Mouse (Mus musculus) activated CD4-positive, CD25-positive, alpha-beta regulatory T cell, adult 4 months (primary cell): ENCODE results near the gene Eif5a2. TPM values are rescaled to one million over a fixed set of nuclear protein-coding genes. Genes with fewer than 3 reads are reported as not detected.
"Not testable (repeated sequence)": the region's sequence is repeated elsewhere in the genome, so short reads cannot be mapped to it uniquely, and the experiment has no call there.

Experiments
- ATAC-seq: one replicate; pipeline ENCODE4 v1.8.0; 2017
- polyA plus RNA-seq, 2 experiments: library from polyadenylated mRNA; unstranded; fragments of 100-300 nt; shearing (Covaris generic); gene quantifications; one replicate each; pipeline ENCODE4 v1.2.1; 2017

Gene Eif5a2
- polyA plus RNA-seq: 1 to 10 TPM; 4.3 to 5.7 TPM

DNA sequence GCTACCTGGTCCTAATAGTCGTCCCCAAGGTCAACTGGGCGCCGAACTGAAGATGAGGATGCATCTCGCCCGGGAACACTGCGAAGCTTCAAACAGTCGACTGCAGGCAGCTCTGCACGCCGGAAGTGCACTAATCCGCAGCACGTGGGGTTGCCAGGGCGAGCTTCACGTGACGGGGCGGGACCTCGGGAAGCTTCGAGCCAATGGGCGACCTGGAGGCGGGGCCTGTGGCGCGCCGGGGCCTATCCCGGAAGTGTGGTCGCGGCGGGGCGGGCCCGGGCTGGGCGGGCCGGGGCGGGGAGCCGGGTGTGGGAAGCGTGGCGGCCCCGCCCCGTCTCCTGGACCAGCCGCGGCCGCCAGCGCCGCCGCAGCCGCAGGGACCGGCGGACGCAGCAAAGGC lies at the start of gene Eif5a2:
Gene Eif5a2, plus strand, starts transcription at position 283 of the 400 bp plus-strand sequence.
- ATAC-seq: peak; percentile 98

DNA sequence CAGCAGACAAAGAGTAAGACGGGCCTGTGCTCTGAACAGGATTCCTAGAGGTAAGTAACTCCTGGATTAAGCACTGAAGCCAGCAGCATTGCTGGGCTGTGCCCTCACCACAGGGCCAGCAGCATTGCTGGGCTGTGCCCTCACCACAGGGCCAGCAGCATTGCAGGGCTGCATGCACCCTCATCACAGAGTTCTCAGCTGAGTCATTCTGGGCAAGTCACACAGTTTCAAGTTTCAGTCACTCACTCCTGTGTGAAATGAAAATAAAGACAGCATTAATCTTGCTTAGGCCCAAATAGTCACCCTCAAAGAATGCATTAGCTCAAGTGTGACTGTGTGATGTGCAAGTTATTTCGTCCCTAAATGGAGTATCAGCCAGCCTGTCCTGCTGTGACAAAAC lies 46.4 kb upstream of the Eif5a2 start:
- ATAC-seq: no peak

DNA sequence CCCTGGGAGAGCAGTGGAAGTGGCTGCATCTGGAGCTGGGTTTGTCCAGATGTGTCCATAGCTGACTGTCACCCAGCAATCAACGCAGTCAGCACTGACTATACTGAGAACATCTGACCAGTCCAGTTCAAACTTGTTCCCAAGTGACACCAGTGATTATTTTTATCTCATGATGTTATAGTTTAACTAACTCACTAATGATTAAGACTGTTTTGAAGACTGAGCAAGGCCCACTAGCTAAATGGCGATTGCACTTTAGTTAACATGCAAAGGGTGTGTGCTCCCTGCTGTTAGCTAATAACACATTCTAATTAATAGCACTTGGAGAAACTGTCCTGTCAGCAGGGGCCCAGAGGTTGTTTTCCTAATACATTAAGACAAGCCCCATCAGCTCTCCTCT lies 44.1 kb upstream of the Eif5a2 start:
- no peak for ATAC-seq

DNA sequence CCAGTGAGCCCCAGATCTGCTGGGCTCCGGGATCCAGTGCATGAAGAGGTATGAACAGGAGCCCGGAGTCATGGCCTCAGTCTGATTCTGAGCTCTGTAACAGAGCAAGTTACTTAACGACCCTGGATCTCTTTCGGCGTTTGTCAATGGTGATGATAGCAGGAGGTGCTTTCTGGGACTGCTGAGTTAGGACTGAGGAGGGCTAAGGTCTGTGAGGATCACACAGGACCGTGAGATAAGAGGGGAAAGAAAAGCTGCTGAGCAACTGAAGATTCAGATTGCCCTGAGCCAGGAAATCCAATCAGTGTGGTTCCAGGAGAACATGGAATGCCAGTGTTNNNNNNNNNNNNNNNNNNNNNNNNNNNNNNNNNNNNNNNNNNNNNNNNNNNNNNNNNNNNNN lies 40.7 kb upstream of the Eif5a2 start:
- no peak for ATAC-seq

DNA sequence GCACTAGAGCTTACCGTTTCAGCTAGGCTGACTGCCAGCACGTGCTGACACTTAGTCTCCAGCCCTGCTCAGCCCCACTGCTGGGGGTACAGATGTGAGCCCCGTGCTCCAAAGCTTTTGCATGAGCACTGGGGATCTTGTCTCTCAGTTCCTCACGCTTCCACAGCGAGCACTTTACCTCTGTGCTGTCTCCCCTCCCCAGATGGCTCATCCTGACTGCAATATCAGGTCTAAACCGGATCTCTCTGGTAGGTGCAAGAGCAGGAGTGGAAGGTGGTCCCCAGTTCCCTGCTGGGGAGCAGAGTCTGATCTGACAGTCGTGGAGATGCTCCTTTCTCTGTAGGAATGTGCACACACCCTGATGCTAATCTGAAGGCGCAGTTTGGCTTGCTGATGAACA lies 37.8 kb upstream of the Eif5a2 start:
- ATAC-seq: no peak

DNA sequence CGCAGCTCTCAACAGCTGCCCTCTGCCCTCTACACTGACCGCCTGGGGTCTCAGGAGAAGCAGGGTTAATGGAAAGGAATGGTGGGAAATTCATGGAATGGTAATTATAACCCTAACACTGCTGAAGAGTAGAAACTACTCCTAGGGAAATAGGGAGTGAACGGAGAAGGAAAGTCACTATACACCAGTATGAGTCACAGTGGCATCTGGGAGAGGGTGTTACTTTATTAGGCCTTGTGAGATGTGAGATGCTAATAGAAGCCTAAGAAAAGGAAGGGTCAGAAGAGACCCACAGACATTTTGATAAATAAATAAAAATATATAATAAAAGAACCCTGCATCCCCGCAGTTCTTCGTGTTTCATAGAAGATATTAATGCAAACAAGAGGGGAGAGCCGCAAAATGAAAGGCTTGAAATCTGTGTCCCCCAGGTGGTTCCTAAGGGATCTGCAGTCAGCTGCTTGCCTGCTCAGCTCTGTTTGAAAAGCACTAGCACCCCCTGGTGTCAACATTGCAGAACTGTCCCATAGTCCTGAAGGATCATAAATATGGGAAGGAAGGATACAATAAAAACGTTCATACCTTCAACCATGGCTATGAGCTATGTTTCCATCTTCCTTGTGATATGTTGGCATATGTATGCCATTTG lies 35.1 kb upstream of the Eif5a2 start:
- ATAC-seq: peak; percentile 90

DNA sequence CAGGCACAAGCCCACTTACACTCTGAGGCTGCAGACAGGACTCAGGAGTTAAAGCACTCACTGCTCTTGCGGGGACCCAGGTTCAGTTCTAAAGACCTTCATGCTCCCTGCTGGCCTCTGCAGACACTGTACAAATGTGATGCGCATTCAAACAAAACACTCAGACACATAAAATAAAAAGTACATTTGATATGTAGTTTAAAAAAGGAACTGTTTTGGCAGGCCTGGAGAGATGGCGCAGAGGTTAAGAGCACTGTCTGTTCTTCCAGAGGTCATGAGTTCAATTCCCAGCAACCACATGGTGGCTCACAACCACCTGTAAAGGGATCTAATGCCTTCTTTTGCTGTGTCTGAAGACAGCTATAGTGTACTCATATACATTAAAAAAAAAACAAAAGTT lies 32.9 kb upstream of the Eif5a2 start:
- no peak for ATAC-seq

DNA sequence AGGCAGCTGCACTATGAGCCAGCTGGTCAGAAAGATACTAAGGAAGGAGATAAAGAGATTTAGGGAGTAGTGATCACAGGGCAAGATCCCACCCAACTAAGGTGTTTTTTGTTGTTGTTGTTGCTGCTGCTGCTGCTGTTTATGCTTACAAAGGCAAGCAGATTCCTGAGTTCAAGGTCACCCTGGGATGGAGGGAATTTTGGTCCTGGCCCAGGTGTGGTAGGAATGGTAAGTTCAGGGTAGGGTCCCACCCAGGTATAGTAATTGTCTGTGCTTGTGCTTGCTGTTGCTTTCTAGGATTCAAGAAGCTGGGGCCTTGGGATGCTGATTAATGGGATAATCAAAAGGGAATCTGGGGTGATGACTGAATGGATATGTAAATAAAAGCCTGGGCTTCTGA lies 32.1 kb upstream of the Eif5a2 start:
- ATAC-seq: no peak

DNA sequence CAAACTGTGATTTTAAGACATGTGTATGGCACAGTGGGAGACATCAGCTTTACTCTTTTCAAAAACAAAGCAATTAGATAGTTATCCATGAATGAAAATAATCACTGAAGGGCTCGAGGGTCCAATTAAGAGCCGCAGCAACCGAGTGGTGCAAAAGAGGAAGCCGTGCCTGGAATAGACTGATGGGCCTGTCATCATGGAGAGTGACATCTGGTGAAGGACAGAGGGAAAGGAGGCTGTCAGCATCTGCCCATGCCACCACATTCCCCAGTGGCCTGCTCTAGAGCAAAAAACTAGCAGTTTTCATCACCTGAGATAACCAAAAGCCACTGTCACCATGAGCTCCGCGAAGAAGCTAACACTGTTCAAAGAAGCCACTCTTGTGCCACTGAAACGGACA lies 25.6 kb upstream of the Eif5a2 start:
- ATAC-seq: no peak

DNA sequence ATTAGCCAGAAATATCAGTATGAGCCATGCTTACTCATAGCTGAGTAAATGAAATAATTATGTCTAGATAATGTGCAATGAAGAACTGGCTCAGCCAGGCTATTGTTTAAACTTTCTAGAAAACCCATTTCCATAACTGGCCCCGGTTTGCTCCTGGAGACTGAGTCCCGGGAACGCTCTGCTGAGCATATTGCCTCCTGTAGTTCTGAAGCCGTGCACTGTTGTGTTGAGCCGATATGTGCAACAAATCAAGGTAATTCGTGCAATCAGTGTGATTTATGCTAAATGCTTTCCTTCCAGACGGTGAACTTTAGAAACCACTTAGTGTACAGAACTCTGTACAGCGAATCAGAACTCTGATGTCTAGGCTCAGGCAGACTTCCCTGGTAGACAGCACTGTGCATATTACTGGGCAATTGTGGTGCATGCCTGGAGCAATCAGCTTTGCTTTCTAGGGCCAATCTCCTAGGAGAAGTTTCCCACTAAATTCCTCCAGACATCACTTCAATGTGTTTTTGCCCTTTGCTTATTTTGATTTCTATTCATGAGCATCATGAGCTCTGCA lies 19.8 kb upstream of the Eif5a2 start:
- no peak for ATAC-seq

DNA sequence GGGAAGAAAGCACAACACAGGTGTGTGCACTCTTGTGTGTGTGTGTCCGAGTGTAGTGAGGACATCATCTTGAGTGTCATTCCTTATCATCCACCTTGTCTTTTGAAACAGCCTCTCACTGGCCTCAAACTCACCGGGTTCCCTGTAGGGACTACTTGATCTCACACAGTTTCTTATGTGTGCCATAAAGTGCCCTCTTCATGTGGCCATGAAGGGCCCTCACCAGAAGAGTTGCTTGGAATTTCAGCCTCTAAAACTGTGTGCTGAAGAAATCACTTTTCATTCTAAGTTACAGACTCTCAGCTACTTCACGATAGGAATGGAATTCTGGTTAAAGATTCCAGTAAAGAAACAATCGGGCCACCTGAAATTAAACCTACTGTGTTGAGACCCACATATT lies 14.1 kb upstream of the Eif5a2 start:
- ATAC-seq: no peak

DNA sequence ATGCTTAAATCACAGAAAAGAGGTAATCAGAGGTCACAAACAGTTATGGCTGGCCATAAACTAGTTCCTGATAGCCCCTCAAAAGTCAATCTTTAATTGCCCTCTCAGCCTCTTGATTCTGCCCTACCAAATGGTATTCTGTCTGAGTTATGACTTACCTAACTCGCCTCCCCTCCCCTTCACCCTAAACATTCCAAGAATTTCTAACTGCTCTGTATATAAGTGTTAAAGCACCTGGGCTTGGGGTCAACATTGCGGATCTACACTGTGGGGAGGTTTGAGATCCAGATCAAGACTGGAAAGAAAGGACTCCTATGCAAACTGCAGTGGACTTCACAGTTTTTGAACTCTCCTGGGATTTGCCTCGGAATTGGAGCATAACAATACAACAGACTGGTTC lies 12.9 kb upstream of the Eif5a2 start:
- no peak for ATAC-seq

DNA sequence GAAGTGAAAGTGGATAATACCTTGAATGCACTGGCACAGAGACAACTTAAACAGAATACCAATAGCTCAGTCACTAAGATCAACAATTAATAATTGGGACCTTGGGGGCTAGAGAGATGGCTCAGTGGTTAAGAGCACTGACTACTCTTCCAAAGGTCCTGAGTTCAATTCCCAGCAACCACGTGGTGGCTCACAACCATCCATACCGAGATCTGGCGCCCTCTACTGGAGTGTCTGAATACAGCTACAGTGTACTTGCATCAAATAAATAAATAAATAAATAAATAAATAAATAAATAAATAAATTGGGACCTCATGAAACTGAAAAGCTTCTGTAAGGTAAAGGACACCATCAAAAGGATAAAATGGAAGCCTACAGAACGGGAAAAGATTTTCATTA lies 8.2 kb upstream of the Eif5a2 start:
- not testable (repeated sequence) for ATAC-seq

DNA sequence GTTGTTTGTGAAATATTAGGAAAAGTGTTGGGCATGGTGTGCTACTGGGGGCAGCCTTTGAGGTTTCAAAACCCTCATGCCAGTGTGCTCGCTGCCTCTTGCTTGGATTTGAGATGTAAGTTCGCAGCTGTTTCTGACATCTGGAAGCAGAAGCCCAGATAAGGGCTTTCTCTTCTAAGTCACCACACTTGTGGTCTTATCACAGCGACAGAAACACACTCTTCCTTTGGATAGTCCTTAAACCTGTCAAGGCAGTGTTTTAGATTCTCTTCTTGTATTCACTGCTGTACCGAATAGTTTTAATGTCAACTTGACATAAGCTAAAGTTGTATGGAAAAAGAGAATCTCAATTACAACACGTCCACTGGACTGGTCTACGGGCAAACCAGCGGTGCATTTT lies 5.7 kb upstream of the Eif5a2 start:
- ATAC-seq: no peak

DNA sequence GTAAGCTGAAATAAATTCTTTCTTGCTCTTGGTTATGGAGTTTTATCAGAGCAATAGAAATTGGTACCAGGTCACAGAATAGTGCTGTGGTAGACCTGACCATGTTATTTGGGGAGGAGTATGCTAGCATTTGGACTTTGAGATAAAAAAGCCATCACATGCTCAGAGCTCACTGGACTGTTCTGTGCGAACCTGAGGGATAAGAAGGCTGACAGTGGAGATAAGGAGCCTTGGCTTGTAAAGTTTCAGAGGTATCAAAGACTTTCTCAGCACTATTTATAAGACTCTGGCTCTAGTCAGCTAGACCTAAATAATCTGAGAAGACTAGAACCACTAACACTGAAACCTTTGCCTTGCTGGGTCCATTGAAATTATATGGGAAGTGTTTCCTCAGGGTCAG lies 5.1 kb upstream of the Eif5a2 start:
- ATAC-seq: no peak

DNA sequence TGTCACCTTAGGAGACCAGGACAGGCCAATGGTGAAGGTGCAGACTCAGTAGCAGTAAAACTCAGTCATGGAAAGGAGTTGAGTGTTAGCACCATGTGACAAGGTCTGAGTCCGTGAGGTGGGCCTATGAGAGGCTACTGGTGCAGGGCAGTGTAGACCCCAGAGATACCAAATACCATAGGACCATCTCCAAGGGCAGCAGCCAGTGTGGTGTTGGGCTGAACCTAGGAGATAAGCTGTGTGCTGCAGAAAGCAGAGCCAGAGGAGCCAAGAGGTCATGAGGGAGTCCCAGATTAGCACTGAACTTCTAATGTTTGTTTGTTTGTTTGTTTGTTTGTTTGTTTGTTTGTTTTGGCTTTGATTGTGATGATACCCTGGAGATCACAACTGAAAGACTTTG lies 4.6 kb upstream of the Eif5a2 start:
- no peak for ATAC-seq

DNA sequence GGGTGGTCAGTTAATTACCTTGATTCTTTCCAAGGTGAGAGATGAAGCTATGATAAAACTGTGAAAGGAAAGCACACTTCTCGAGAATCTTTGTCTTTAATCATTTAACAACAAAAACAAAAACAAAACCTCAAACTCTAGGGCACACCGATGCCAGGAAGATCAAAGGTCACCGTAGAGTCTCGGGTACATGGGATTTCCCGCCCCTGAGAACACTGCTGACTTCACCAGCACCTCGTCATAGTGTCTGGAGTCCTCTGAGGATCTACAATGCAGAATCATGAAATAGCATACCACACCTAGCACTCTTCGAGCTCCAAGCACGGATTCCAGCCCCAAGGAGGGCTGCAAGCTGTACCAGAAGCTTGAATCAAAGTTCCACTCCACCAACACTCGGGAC lies 565 bp upstream of the Eif5a2 start:
- ATAC-seq: peak; percentile 10

DNA sequence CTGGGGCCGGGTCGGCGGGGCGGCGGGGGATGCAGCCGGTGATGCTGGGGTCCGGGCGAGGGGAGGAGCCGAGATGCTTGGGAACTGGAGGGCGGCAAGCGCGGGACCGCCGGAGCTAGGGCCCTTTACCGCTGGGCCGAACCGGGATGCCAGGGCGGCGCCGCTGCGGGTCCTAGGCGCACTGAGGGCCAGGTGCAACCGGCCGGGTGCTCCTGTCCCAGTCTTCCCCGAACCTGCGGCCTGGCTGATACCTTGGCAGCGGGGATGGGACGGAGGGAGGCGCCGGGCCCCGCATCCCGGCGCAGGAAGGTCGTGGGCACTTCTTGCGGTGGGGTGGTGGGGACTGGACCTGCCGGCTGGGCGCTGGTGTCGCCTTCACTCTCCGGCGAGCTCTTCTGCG lies 346 bp downstream of the Eif5a2 start:
- no peak for ATAC-seq

DNA sequence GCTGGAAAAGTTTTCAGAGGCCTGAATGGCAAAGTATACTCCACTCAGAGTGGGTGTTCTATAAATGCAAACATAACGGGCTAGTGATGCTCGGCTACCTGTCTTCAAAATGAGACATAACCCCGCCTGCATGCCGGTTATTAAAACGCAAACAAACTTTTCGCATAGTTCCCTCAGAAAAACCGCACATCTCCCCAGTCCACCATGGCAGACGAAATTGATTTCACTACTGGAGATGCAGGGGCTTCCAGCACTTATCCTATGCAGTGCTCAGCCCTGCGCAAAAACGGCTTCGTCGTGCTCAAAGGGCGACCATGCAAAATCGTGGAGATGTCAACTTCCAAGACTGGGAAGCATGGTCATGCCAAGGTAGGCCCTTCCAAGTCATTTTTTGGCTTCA lies 772 bp downstream of the Eif5a2 start:
- ATAC-seq: no peak

DNA sequence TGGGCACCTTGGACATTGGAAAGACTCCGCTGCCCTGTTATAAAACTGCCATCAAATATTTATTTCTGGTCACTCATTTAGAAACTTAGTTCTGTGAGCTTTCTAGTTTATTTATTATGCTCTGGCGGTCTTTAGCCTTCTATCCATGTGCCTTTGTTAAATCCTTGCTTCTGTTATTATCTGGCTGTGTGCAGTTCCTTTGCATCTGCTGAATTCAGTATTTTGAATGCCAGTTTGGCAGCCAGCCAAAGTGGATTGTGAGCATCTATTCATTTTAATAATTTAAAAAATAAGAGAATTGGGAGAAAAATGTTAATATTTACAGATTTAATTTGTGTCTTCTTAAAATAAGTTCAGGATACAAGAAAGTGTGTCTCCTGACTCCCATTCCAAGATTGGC lies 3.1 kb downstream of the Eif5a2 start:
- no peak for ATAC-seq

DNA sequence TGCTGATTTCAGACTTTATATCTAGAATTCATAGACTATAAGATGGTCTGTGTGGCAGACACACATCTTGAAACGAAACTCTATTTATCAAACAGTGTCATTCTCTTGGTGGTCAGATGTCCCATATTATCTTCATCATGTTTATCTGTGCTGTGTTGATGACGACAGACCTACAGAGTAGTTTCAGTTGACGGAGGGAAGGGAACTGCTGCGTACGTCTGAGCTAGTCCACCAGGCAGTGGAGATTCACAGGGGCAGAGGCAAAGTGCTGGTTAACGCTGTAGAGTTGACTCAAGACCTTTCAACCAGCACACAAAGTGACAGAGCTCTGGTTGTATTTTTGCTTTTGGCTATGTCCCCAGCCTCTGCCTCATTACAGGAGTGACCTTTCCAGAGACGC lies 13.8 kb downstream of the Eif5a2 start:
- no peak for ATAC-seq

DNA sequence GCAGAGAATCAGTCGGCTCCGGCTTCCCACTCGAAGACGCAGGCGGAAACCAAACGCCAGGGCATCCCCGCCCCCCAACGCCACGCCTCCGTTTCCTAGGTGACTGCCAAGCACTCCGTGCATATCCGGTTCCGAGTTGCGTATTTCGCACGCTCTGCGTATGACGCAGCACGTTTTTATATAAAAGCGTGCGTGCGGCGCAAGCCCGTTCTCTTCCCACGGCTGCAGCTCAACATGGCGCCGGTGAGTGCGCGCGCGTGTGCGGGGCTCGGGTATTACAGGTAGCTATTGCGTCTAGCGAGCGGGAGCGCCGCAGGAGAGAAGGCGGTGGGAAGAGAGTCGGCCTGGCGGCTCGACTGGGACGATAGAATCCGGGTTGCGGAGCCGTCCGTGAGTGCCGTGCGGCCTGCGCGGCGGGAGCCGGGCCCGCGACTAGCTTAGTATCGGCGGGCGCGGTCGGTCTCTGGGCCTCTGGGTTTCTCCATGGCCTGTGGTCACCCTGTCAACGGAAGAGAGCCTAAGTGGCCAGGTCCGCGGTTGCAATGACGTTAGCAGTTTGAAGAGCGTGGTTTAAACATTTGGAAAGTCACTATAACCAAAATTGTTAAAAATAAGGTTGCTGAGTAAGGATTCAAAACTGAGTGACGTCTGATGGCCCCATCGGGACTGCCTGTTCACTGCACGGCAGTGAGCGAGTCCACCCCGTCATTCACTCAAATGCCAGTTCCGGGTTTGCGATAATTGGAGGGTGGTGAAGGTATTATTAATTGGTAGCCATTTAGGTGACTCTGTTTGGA lies 24.4 kb downstream of the Eif5a2 start, which contains the start of gene Rpl22l1:
Gene Rpl22l1, plus strand, starts transcription at position 136 of the 797 bp plus-strand sequence.
- peak; percentile 98 for ATAC-seq

DNA sequence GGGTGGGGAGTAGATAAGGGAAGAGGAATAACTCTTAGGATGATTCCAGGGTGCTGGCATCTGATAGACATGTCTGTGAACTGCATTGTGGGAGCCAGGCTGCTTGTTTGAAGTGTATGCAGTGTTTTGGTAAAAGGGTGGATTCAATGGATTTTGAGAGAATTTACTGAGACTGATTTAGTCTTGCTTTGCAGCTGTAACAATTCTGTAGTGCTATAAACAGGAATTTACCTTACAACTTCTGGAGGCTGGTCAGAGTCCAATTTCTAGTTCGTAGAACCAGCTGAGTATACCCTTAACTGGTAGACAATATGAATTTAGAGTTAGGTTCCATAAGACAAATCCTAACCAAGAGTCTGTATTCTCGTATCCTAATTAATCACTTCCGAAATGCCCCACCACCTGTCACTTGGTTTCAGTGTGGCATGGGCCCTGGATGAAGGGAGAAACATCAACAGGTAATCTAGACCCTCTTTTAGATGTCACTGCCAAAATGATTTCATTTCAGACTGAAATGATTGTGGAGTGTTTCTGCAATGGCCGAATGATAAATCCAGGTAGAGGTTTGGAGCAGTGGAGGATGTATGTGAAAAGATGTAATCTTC lies 27.1 kb downstream of the Eif5a2 start:
- no peak for ATAC-seq

DNA sequence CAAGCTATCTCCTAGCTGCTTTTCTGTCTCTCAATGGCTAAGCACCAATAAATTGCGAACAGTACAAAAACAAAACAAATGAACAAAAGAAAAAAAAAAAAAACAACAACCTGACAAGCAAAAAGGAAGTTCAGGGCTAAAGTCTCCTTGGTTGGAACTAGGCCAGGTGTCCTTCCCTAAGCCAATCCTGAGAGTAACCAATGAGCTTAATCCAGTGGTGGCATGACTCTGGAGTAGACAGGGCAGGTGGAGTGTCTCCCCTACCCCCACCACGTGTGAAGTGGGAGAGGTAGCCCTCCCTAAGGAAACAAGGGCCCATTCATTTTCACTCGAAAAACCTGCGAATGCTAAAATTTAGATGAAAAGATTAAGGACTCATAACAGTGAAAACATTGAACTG lies 30.4 kb downstream of the Eif5a2 start:
- no peak for ATAC-seq
